Comparison of ENCODE assay signal across 11 mouse cellular contexts in the genomic region with DNA sequence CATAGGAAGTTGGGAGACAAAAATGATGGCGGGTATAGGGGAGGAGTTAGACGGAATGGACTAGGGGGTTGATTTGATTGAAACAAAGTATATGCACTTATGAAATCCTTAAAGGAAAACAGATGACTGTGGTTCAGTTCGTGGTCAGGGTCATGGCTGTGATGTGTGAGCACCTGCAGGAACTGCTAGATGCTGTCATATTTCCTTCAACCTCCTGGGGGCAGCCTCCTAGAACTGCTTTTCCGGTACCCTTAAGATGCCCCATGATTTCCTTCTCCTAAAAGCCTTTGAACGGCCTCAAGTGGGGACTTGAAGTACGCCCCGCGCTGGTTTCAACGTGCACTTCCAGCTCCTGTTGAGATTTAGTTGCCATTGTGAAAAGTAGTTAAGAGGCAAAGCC. TPM values are rescaled to one million over a fixed set of nuclear protein-coding genes. Genes with fewer than 3 reads are reported as not detected.
A peak's percentile ranks its signal among the peaks of the same experiment; 100 is the strongest.
DNase-seq lines count a peak whose midpoint lies in the region; ATAC-seq and TF ChIP-seq lines count a peak whose summit lies in the region.
"Had no signal": no experiment of that assay in that cellular context is flagged by ENCODE, and none has a peak within 500 bp of the region (broad histone marks: within the 10 kb centered on the region; RNA-seq: fewer than 3 reads in every experiment).

No protein-coding gene starts in this region.

- H3K9me3 ChIP-seq in kidney, postnatal 0 days (replicated peaks; ENCODE audit: low read length), result no peaks in the 10 kb centered on the region
- H3K9me3 ChIP-seq: hindbrain, embryonic 10.5 days had no signal

- no peaks in the 10 kb centered on the region for H3K27me3 ChIP-seq in kidney, postnatal 0 days (ENCODE audit: insufficient read depth, low read length)
- H3K27me3 ChIP-seq in small intestine, adult 2 months (ENCODE audit: control insufficient read depth, insufficient read depth, low read length), result no peaks in the 10 kb centered on the region; the same call in 1 of the 2 replicates

- no peaks in the 10 kb centered on the region for H3K4me1 ChIP-seq in kidney, postnatal 0 days (replicated peaks; ENCODE audit: insufficient read depth, low read length)
- H3K4me1 ChIP-seq in small intestine, adult 2 months (ENCODE audit: control insufficient read depth, insufficient read depth, insufficient read length, low read length), result no peaks in the 10 kb centered on the region
- H3K4me1 ChIP-seq: hindbrain, embryonic 10.5 days had no signal

- 75% methylated on average over 9 of the region's 9 CpGs for WGBS in kidney, postnatal 0 days
- 62% methylated on average over 9 of the region's 9 CpGs for WGBS in small intestine, adult 2 months

- H3K36me3 ChIP-seq in kidney, postnatal 0 days (ENCODE audit: insufficient read depth, low read length), result no peaks in the 10 kb centered on the region
- H3K36me3 ChIP-seq in small intestine, adult 2 months (ENCODE audit: control insufficient read depth, insufficient read depth, low read length), result no peaks in the 10 kb centered on the region
- H3K36me3 ChIP-seq: hindbrain, embryonic 10.5 days had no signal

- intact Hi-C loops in left cerebral cortex, postnatal 25 days (cut with DNase I), result loop anchor here (10.0 kb wide), 1 partner anchor 749 kb away; no protein-coding TSS in a partner anchor

- no peak for ATAC-seq in kidney, postnatal 0 days (replicated peaks; ENCODE audit: low FRiP score, low read depth)
- ATAC-seq in cerebellum, adult (ENCODE audit: insufficient number of reproducible peaks, low FRiP score, low TSS enrichment), result no peak

- TF ChIP-seq CTCF in kidney, postnatal 0 days (IDR thresholded peaks at IDR 0.05; ENCODE audit: low read depth), result peak; percentile 5; the same call in 1 of the 2 replicates
- peak; percentile 12; the same call in 1 of the 2 replicates for TF ChIP-seq CTCF in small intestine, adult 2 months (IDR thresholded peaks at IDR 0.05; ENCODE audit: extremely low read depth, insufficient read length, insufficient replicate concordance, low read depth, low read length)

- H3K9ac ChIP-seq in kidney, postnatal 0 days (ENCODE audit: low read depth, low read length), result no peak overlapping the region

- no peak overlapping the region for H3K4me3 ChIP-seq in kidney, postnatal 0 days (replicated peaks; ENCODE audit: low read depth, low read length)
- no peak overlapping the region for H3K4me3 ChIP-seq in small intestine, adult 2 months (ENCODE audit: low read depth, low read length)
- H3K4me3 ChIP-seq: hindbrain, embryonic 10.5 days had no signal

- H3K27ac ChIP-seq in kidney, postnatal 0 days, result no peak overlapping the region
- no peak overlapping the region for H3K27ac ChIP-seq in small intestine, adult 2 months (ENCODE audit: insufficient read depth, low read depth, low read length)
- H3K27ac ChIP-seq: hindbrain, embryonic 10.5 days had no signal

- DNase-seq in kidney, postnatal 0 days (ENCODE audit: low spot score), result no peak
- DNase-seq in kidney, postnatal 14 days, result no peak
- DNase-seq in CD4-positive, CD25-positive, alpha-beta regulatory T cell, adult 2 months (ENCODE audit: low read depth, low spot score), result peak; percentile 82
- peak; percentile 74 for DNase-seq in ZHBTc4 (ENCODE audit: low read depth, low spot score)
- no peak for DNase-seq in left cerebral cortex, postnatal 25 days (ENCODE audit: low spot score in 2 of 2)
- no peak for DNase-seq in gastrocnemius, adult 8-10 months (ENCODE audit: low spot score in 2 of 2)
- DNase-seq: gastrocnemius, postnatal 14 days had no signal

- no peak overlapping the region for H3K4me2 ChIP-seq in kidney, postnatal 0 days (ENCODE audit: low read length)

- TF ChIP-seq POLR2A in small intestine, adult 2 months (IDR thresholded peaks at IDR 0.05; ENCODE audit: low read depth, low read length), result no peak

RNA-seq across cellular contexts. Expression of a gene that starts 19.1 kb away (rescaled TPM):
- 0.17 and 0.89 TPM in 2 replicates for polyA plus RNA-seq in kidney, postnatal 0 days (2015; fragmentation: Nextera tagmentation; extraction: Ambion mirVana)
- polyA plus RNA-seq in small intestine, adult 2 months (2012; rRNA removed), result 1.0 and 2.5 TPM in 2 replicates
- not detected for total RNA-seq in left cerebral cortex, postnatal 25 days (2021)
- 10 to 100 TPM in 3 of 4 experiments, 1 to 10 TPM in 1; 2.3 to 45.4 (median 17.8) TPM for total RNA-seq in gastrocnemius, adult 8-10 months (2022)
- polyA plus RNA-seq: hindbrain, embryonic 10.5 days; liver, embryonic 16.5 days had no signal

RNA-seq across cellular contexts. Expression of a gene that starts 37.9 kb away (rescaled TPM):
- 77.3 and 80.6 TPM in 2 replicates for polyA plus RNA-seq in kidney, postnatal 0 days (2015; fragmentation: Nextera tagmentation; extraction: Ambion mirVana)
- 0.25 and 0.98 TPM in 2 replicates for polyA plus RNA-seq in small intestine, adult 2 months (2012; rRNA removed)
- total RNA-seq in left cerebral cortex, postnatal 25 days (2021), result 1 to 10 TPM; 3.6 to 4.4 TPM
- 10 to 100 TPM in 2 of 4 experiments, 1 to 10 TPM in 2; 8.4 to 12.7 (median 9.9) TPM for total RNA-seq in gastrocnemius, adult 8-10 months (2022)

RNA-seq across cellular contexts. Expression of a gene that starts 58.2 kb away (rescaled TPM):
- polyA plus RNA-seq in kidney, postnatal 0 days (2015; fragmentation: Nextera tagmentation; extraction: Ambion mirVana), result 189 and 193 TPM in 2 replicates
- polyA plus RNA-seq in small intestine, adult 2 months (2012; rRNA removed), result 9.0 and 17.2 TPM in 2 replicates
- total RNA-seq in left cerebral cortex, postnatal 25 days (2021), result 100 to 1,000 TPM; 884 to 895 TPM
- total RNA-seq in gastrocnemius, adult 8-10 months (2022), result 100 to 1,000 TPM; 414 to 531 (median 457) TPM

RNA-seq across cellular contexts. Expression of a gene that starts 59.1 kb away (rescaled TPM):
- 24.5 and 28.6 TPM in 2 replicates for polyA plus RNA-seq in kidney, postnatal 0 days (2015; fragmentation: Nextera tagmentation; extraction: Ambion mirVana)
- 2.9 and 6.4 TPM in 2 replicates for polyA plus RNA-seq in small intestine, adult 2 months (2012; rRNA removed)
- 10 to 100 TPM; 13.1 to 13.5 TPM for total RNA-seq in left cerebral cortex, postnatal 25 days (2021)
- 1 to 10 TPM; 1.6 to 4.1 (median 3.4) TPM for total RNA-seq in gastrocnemius, adult 8-10 months (2022)

Comparison
In these comparisons a context has a peak if more than half of its experiments do, and no peak if none do; other contexts are left out.
1. DNase-seq: peak in CD4-positive, CD25-positive, alpha-beta regulatory T cell, adult 2 months (single experiment) and ZHBTc4 (single experiment); none in kidney, postnatal 0 days (single experiment), kidney, postnatal 14 days (single experiment), left cerebral cortex, postnatal 25 days (0 of 2) and gastrocnemius, adult 8-10 months (0 of 2).